Mouse (Mus musculus) intestine, embryonic 15.5 days (tissue): ENCODE measurements around the gene Htra2. TPM values are rescaled to one million over a fixed set of nuclear protein-coding genes. Genes with fewer than 3 reads are reported as not detected.

Experiments used
- ATAC-seq: fragments of 200-750 bp; cut with Nextera tagmentation; 2 replicates; pipeline ENCODE4 v1.8.0; 2017; ENCODE audit warnings: moderate TSS enrichment, moderate library complexity
- H3K27ac ChIP-seq: fragments of 300-500 bp; sonication (generic); 2 replicates; pipeline ENCODE4 v1.5.1; 2015; ENCODE audit warnings: mild to moderate bottlenecking, inconsistent platforms
- H3K27me3 ChIP-seq: fragments of 300-500 bp; sonication (generic); replicated peaks from 2 replicates; pipeline ENCODE4 v1.6.1; 2015; ENCODE audit warnings: inconsistent platforms
- H3K36me3 ChIP-seq: fragments of 300-500 bp; sonication (generic); 2 replicates; pipeline ENCODE4 v1.6.1; 2015; ENCODE audit warnings: inconsistent platforms
- H3K4me1 ChIP-seq: fragments of 300-500 bp; sonication (generic); replicated peaks from 2 replicates; pipeline ENCODE4 v1.6.1; 2015; ENCODE audit warnings: inconsistent platforms
- H3K4me2 ChIP-seq: fragments of 300-500 bp; sonication (generic); replicated peaks from 2 replicates; pipeline ENCODE4 v1.6.1; 2015; ENCODE audit warnings: mild to moderate bottlenecking, inconsistent platforms
- H3K4me3 ChIP-seq: fragments of 300-500 bp; sonication (generic); replicated peaks from 2 replicates; pipeline ENCODE4 v1.5.1; 2015; ENCODE audit warnings: inconsistent platforms
- H3K9ac ChIP-seq: fragments of 300-500 bp; sonication (generic); 2 replicates; pipeline ENCODE4 v1.6.1; 2015; ENCODE audit warnings: inconsistent platforms
- H3K9me3 ChIP-seq: fragments of 300-500 bp; sonication (generic); 2 replicates; pipeline ENCODE4 v1.6.1; 2016; ENCODE audit warnings: inconsistent platforms
- whole genome bisulfite sequencing: fragments of 180-500 bp; shearing (Covaris S2); methylation state at CpG from one replicate; pipeline ENCODE4 v1.1.7; 2015; 5-methylcytosine and 5-hydroxymethylcytosine counted together
- polyA plus RNA-seq: library from polyadenylated mRNA; unstranded; fragments of >200 nt; fragmentation: Nextera tagmentation; extraction: Ambion mirVana; gene quantifications from 2 replicates; pipeline ENCODE4 v1.2.1, GENCODE M21; 2015

Htra2 gene
- polyA plus RNA-seq, 1 experiment from 2014 or later = 72.2 TPM

DNA sequence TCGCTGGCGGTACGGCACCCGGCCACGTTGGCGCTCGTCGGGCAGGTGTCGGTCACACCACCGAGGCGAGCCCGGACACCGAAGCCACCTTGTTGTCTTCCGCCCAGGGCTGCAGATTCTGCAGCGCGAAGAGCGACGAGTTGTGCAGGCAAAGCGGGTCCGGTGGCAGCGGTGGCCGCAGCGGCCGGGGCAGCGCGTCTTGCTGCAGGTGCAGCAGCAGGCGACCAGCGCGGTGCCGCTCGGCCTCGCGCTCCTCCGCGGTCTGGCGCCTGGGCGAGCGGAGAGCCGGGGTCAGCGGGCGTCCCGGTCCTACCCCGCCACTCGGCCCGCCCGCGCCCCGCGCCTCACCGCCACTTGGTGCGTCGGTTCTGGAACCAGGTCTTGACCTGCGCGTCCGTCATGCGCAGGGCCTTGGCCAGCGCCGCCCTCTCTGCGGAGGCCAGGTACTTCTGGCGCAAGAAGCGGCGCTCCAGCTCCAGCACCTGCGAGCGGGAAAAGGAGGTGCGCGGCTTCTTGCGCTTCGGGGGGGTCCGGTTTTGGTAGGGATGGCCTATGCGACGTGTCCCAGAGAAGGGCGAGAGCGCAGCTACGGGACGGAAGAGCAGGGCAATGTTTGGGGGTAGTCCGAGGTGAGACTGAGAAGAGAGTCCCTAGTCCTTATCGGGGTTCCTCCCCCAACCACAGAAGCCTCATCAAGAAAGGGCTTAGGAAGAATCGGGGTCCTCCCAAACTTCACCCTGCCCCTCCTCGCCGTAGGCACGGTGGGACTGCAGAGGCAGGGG is 13.8 kb upstream of the Htra2 start:
- peak overlapping the region; percentile 37 for H3K4me3 ChIP-seq
- H3K4me2 ChIP-seq = peak overlapping the region; percentile 65
- no peaks in the 10 kb centered on the region for H3K36me3 ChIP-seq
- WGBS = under 1% methylated on average over 81 of the region's 81 CpGs
- peaks cover 29% of the 10 kb centered on the region for H3K4me1 ChIP-seq
- H3K27ac ChIP-seq = no peak overlapping the region
- peaks cover 93% of the 10 kb centered on the region for H3K27me3 ChIP-seq
- no peak for ATAC-seq
- no peaks in the 10 kb centered on the region for H3K9me3 ChIP-seq
- peak overlapping the region; percentile 13; the same call in 1 of the 2 replicates for H3K9ac ChIP-seq

DNA sequence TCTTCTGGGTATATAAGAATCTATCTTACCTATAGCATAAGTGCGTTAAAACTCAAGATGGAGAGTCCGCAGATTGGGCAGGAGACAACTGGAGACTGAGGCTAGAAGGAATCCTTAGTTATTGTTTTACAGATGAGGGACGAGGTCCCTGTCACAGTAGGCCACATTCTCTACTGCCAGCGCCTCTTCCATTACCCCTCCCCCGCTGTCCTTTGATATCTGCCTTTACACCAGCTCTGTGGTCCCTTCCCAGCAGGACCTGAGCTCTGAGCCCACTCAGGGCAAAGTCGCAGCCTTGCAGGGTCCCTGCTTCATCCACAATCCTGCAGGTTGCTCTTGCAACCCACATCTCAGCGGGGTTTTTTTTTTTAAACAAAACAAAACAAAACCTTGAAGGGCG is 13.1 kb upstream of the Htra2 start:
- H3K4me1 ChIP-seq = peaks cover 29% of the 10 kb centered on the region
- no peak for ATAC-seq
- no peak overlapping the region for H3K9ac ChIP-seq
- H3K27me3 ChIP-seq = peaks cover 94% of the 10 kb centered on the region
- no peak overlapping the region for H3K27ac ChIP-seq
- H3K4me3 ChIP-seq = peak overlapping the region; percentile 37
- H3K36me3 ChIP-seq = no peaks in the 10 kb centered on the region
- peak overlapping the region; percentile 65; the same call in 1 of the 2 replicates for H3K4me2 ChIP-seq
- H3K9me3 ChIP-seq = no peaks in the 10 kb centered on the region
- 6% methylated on average over 8 of the region's 8 CpGs for WGBS

- Histone ChIP-seq H3K9me3 (no peaks in the 10 kb centered on the region), H3K4me2 (no peak overlapping the region), H3K36me3 (no peaks in the 10 kb centered on the region), H3K9ac (no peak overlapping the region), H3K4me1 (peaks cover 29% of the 10 kb centered on the region), H3K27ac (no peak overlapping the region), H3K4me3 (no peak overlapping the region), H3K27me3 (peaks cover 93% of the 10 kb centered on the region)
- WGBS = 27% methylated on average over 6 of the region's 6 CpGs
- ATAC-seq = no peak
Measured at GRCm38 (mm10) chr6:83066441-83066840, 11.4 kb upstream of the Htra2 start.

DNA sequence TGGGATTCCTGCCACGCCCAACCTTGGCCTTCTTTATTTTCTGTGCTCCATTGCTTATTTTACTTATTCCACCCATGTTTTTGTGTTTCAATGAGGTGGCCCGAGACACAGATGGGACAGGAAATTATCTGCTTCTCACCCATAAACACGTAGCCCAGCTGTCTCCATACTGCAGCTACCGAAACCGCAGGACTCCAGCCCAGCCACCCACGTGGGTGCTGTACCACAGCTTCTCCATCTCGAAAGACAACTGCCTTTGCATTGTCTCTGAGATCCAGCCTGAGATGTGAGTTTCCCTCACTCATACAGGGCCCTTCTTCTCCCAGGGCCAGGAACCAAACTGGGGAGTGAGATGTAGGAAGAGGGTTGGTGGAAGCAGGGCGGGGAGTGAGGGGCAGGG is 10.9 kb upstream of the Htra2 start:
- ATAC-seq = no peak

GRCm38 (mm10) chr6:83058725-83059124 is 3.7 kb upstream of the Htra2 start:
- Histone ChIP-seq H3K4me1 (peaks cover 14% of the 10 kb centered on the region), H3K9me3 (no peaks in the 10 kb centered on the region), H3K36me3 (peaks cover 9% of the 10 kb centered on the region; the same call in 1 of the 2 replicates), H3K4me2 (peak overlapping the region; percentile 50), H3K27ac (peak overlapping the region; percentile 72), H3K9ac (peak overlapping the region; percentile 23; the same call in 1 of the 2 replicates), H3K4me3 (peak overlapping the region; percentile 31), H3K27me3 (peaks cover 22% of the 10 kb centered on the region)
- ATAC-seq = no peak
- WGBS = 84% methylated on average over 2 of the region's 2 CpGs

More for the DNA sequence above, 10.9 kb upstream of the Htra2 start:
- 40% methylated on average over 8 of the region's 8 CpGs for WGBS
- Histone ChIP-seq H3K4me3 (no peak overlapping the region), H3K9me3 (no peaks in the 10 kb centered on the region), H3K4me2 (no peak overlapping the region), H3K9ac (no peak overlapping the region), H3K4me1 (peaks cover 26% of the 10 kb centered on the region), H3K36me3 (no peaks in the 10 kb centered on the region), H3K27me3 (peaks cover 93% of the 10 kb centered on the region), H3K27ac (no peak overlapping the region)

- Histone ChIP-seq H3K36me3 (peaks cover 9% of the 10 kb centered on the region; the same call in 1 of the 2 replicates), H3K27ac (peak within 1 kb of the TSS; percentile 72), H3K4me2 (peak within 1 kb of the TSS; percentile 50), H3K9ac (peak within 1 kb of the TSS; percentile 23), H3K4me1 (peaks cover 22% of the 10 kb centered on the region), H3K9me3 (no peaks in the 10 kb centered on the region), H3K4me3 (peak within 1 kb of the TSS; percentile 31), H3K27me3 (peaks cover 13% of the 10 kb centered on the region)
- WGBS = 37% methylated on average over 3 of the region's 3 CpGs
- peak; percentile 75 for ATAC-seq
Measured at GRCm38 (mm10) chr6:83057790-83058189, 2.7 kb upstream of the Htra2 start, which contains the start of gene Dqx1. Gene Dqx1 (plus strand): TSS chr6:83057844.

GRCm38 (mm10) chr6:83054074-83054851 is 810 bp downstream of the Htra2 start, which contains the start of gene Aup1:
Gene Aup1 (plus strand): TSS chr6:83054521.
- under 1% methylated on average over 62 of the region's 64 CpGs for WGBS
- no peaks in the 10 kb centered on the region for H3K27me3 ChIP-seq
- H3K4me3 ChIP-seq = peak within 1 kb of the TSS; percentile 96
- H3K4me2 ChIP-seq = peak within 1 kb of the TSS; percentile 93
- peak within 1 kb of the TSS; percentile 85 for H3K27ac ChIP-seq
- ATAC-seq = peak; percentile 95
- no peaks in the 10 kb centered on the region for H3K9me3 ChIP-seq
- H3K4me1 ChIP-seq = peaks cover 28% of the 10 kb centered on the region
- peak within 1 kb of the TSS; percentile 95 for H3K9ac ChIP-seq
- peaks cover 15% of the 10 kb centered on the region; the same call in 1 of the 2 replicates for H3K36me3 ChIP-seq

DNA sequence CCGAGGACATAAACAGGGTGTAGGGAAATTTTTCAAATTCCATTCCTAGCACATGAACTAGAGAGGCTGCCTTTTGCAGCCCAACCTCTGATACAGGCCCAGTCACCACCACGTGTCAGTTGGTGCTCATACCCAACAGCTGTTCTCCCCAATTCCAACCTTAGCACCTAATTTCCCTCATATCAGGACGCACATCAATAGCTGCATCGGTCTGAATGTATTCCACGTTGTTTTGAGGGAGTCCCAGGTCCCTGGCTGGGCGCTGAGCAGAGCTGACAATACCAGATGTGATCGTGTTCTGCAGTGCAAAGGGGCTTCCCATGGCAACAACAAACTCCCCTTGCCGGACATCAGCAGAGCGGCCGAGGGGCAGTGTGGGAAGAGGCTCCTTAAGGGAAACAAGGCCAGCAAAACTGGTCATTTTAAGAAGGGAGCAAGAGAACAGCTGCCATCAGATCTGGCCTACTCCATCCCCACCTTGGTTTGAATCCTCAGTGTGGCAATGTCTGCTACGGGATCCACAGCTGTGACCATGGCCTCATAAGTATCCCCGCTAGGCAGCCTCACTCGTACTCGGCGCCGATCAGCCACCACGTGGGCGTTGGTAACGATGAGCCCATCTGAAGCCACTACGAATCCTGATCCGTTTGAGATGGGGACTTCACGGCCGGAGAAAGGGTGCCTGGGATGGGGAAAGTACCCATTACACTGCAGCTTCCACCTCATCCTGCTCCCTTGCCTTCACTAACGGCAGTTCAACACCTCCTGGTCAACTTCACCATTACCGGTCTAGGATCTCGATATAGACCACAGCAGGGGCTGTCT is 1.7 kb downstream of the Htra2 start:
- Histone ChIP-seq H3K27ac (peak overlapping the region; percentile 85), H3K4me2 (peak overlapping the region; percentile 93), H3K9me3 (no peaks in the 10 kb centered on the region), H3K36me3 (peaks cover 15% of the 10 kb centered on the region; the same call in 1 of the 2 replicates), H3K27me3 (no peaks in the 10 kb centered on the region), H3K4me1 (peaks cover 25% of the 10 kb centered on the region), H3K9ac (peak overlapping the region; percentile 82), H3K4me3 (peak overlapping the region; percentile 96)
- 3% methylated on average over 26 of the region's 26 CpGs for WGBS
- ATAC-seq = no peak

DNA sequence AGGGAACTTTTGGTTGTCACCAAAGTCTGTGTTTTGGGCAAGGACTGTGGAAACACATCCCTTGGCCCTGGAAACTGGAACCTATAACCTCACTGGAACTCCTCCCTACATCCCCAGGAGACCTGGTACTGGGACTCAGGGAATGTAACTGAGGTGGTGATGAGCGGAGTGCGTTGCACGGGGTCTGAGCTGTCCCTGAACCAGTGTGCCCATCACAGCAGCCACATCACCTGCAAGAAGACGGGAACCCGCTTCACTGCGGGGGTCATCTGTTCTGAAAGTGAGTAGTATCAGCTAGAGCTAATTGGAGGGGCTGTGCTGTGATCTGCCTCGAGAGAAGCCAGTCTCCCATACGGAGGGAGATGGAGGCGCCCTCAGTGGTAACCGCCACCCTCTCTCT is 5.7 kb downstream of the Htra2 start:
- WGBS = 73% methylated on average over 10 of the region's 10 CpGs
- H3K4me3 ChIP-seq = no peak overlapping the region
- H3K27me3 ChIP-seq = no peaks in the 10 kb centered on the region
- ATAC-seq = no peak
- peaks cover 14% of the 10 kb centered on the region for H3K4me1 ChIP-seq
- peaks cover 7% of the 10 kb centered on the region; the same call in 1 of the 2 replicates for H3K36me3 ChIP-seq
- H3K27ac ChIP-seq = no peak overlapping the region
- H3K9ac ChIP-seq = no peak overlapping the region
- no peak overlapping the region for H3K4me2 ChIP-seq
- no peaks in the 10 kb centered on the region for H3K9me3 ChIP-seq

GRCm38 (mm10) chr6:83044742-83045141 is 10.3 kb downstream of the Htra2 start:
- no peak for ATAC-seq
- no peaks in the 10 kb centered on the region for H3K27me3 ChIP-seq
- no peak overlapping the region for H3K4me2 ChIP-seq
- no peaks in the 10 kb centered on the region for H3K4me1 ChIP-seq
- no peak overlapping the region for H3K27ac ChIP-seq
- H3K36me3 ChIP-seq = no peaks in the 10 kb centered on the region
- 75% methylated on average over 9 of the region's 9 CpGs for WGBS
- H3K4me3 ChIP-seq = no peak overlapping the region
- no peaks in the 10 kb centered on the region for H3K9me3 ChIP-seq
- no peak overlapping the region for H3K9ac ChIP-seq

DNA sequence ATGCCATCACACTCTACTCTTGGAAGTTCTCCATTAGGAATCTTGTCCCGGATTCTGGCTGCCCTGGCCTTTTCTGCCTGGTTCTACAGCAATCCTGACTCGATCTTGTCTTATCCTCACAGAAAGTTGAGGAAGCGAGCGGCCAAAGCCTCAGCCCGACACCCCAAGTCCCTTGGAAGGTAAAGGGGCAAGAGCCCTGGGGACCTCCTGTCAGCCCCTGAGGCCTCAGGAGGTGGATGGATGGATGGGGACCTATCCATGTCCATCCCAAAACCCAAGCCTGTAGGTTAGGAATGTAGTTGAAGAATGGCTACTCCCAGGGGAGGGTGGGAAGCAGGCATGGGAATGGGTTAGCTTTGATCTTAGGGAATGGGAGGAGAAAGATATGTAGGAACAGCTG is 11.1 kb downstream of the Htra2 start:
- Histone ChIP-seq H3K27ac (no peak overlapping the region), H3K27me3 (no peaks in the 10 kb centered on the region), H3K4me3 (no peak overlapping the region), H3K9ac (no peak overlapping the region), H3K4me1 (no peaks in the 10 kb centered on the region), H3K4me2 (no peak overlapping the region), H3K36me3 (no peaks in the 10 kb centered on the region), H3K9me3 (no peaks in the 10 kb centered on the region)
- ATAC-seq = no peak
- 89% methylated on average over 5 of the region's 5 CpGs for WGBS
